Mouse (Mus musculus): ENCODE results near the gene Slc22a6. TPM values are rescaled to one million over a fixed set of nuclear protein-coding genes. Genes with fewer than 3 reads are reported as not detected.
A peak's percentile ranks its signal among the peaks of the same experiment; 100 is the strongest.

The Slc22a6 gene
- polyA plus RNA-seq, 2 experiments, result 0.03 TPM; not detected in 1

- no peak for TF ChIP-seq POLR2A (IDR thresholded peaks at IDR 0.05; ENCODE audit: borderline replicate concordance, extremely low read depth, insufficient read depth, insufficient read length)
- H3K27me3 ChIP-seq (ENCODE audit: control insufficient read depth, insufficient read depth, low read length), result no peaks in the 10 kb centered on the region
- H3K4me1 ChIP-seq (ENCODE audit: control insufficient read depth, insufficient read depth, low read length), result 0 out of 2 replicates have a peak, but pooled peaks cover 4% of the 10 kb centered on the region
- H3K9ac ChIP-seq (ENCODE audit: low read depth, low read length, severe bottlenecking), result no peak overlapping the region
- H3K27ac ChIP-seq (replicated peaks; ENCODE audit: low read depth, low read length), result no peak overlapping the region
- ATAC-seq (ENCODE audit: low FRiP score, low read depth), result no peak
- no peak for DNase-seq (ENCODE audit: low spot score)
- no peak overlapping the region for H3K4me3 ChIP-seq (replicated peaks; ENCODE audit: low read length)
- H3K9me3 ChIP-seq (ENCODE audit: control insufficient read depth, low read length), result no peaks in the 10 kb centered on the region
- whole genome bisulfite sequencing, result 54% methylated on average over 2 of the region's 2 CpGs
- H3K4me2 ChIP-seq (replicated peaks; ENCODE audit: low read depth, low read length, severe bottlenecking), result no peak overlapping the region
- H3K36me3 ChIP-seq (ENCODE audit: control insufficient read depth, insufficient read depth, low read length), result no peaks in the 10 kb centered on the region
These were observed 28.6 kb downstream of the Slc22a6 start for GRCm38 (mm10) chr19:8646393-8646792.

- no peak for TF ChIP-seq POLR2A (IDR thresholded peaks at IDR 0.05; ENCODE audit: borderline replicate concordance, extremely low read depth, insufficient read depth, insufficient read length)
- DNase-seq (ENCODE audit: low spot score) (no peak), ATAC-seq (ENCODE audit: low FRiP score, low read depth) (no peak)
- no peak overlapping the region for H3K27ac ChIP-seq (replicated peaks; ENCODE audit: low read depth, low read length)
- no peak overlapping the region for H3K4me3 ChIP-seq (replicated peaks; ENCODE audit: low read length)
- no peaks in the 10 kb centered on the region for H3K27me3 ChIP-seq (ENCODE audit: control insufficient read depth, insufficient read depth, low read length)
- no peaks in the 10 kb centered on the region for H3K36me3 ChIP-seq (ENCODE audit: control insufficient read depth, insufficient read depth, low read length)
- no peak overlapping the region for H3K9ac ChIP-seq (ENCODE audit: low read depth, low read length, severe bottlenecking)
- no peaks in the 10 kb centered on the region for H3K4me1 ChIP-seq (ENCODE audit: control insufficient read depth, insufficient read depth, low read length)
- no peak overlapping the region for H3K4me2 ChIP-seq (replicated peaks; ENCODE audit: low read depth, low read length, severe bottlenecking)
- H3K9me3 ChIP-seq (ENCODE audit: control insufficient read depth, low read length), result no peaks in the 10 kb centered on the region
These were observed 38.0 kb downstream of the Slc22a6 start for GRCm38 (mm10) chr19:8655833-8656232.

GRCm38 (mm10) chr19:8656341-8656740, 38.5 kb downstream of the Slc22a6 start:
- Histone ChIP-seq H3K9me3 (ENCODE audit: control insufficient read depth, low read length) (no peaks in the 10 kb centered on the region), H3K27me3 (ENCODE audit: control insufficient read depth, insufficient read depth, low read length) (no peaks in the 10 kb centered on the region), H3K4me2 (replicated peaks; ENCODE audit: low read depth, low read length, severe bottlenecking) (no peak overlapping the region), H3K4me3 (replicated peaks; ENCODE audit: low read length) (no peak overlapping the region), H3K36me3 (ENCODE audit: control insufficient read depth, insufficient read depth, low read length) (no peaks in the 10 kb centered on the region), H3K4me1 (ENCODE audit: control insufficient read depth, insufficient read depth, low read length) (no peaks in the 10 kb centered on the region), H3K9ac (ENCODE audit: low read depth, low read length, severe bottlenecking) (no peak overlapping the region), H3K27ac (replicated peaks; ENCODE audit: low read depth, low read length) (no peak overlapping the region)
- WGBS, result 81% methylated on average over 4 of the region's 4 CpGs
- no peak for ATAC-seq (ENCODE audit: low FRiP score, low read depth)
- no peak for DNase-seq (ENCODE audit: low spot score)
- TF ChIP-seq POLR2A (IDR thresholded peaks at IDR 0.05; ENCODE audit: borderline replicate concordance, extremely low read depth, insufficient read depth, insufficient read length), result no peak

GRCm38 (mm10) chr19:8661821-8662307, 44.0 kb downstream of the Slc22a6 start:
- 2% methylated on average over 35 of the region's 35 CpGs for WGBS
- no peaks in the 10 kb centered on the region for H3K36me3 ChIP-seq (ENCODE audit: control insufficient read depth, insufficient read depth, low read length)
- peak overlapping the region; percentile 87 for H3K4me2 ChIP-seq (replicated peaks; ENCODE audit: low read depth, low read length, severe bottlenecking)
- H3K4me3 ChIP-seq (replicated peaks; ENCODE audit: low read length), result peak overlapping the region; percentile 46
- peak overlapping the region; percentile 57 for H3K9ac ChIP-seq (ENCODE audit: low read depth, low read length, severe bottlenecking)
- no peak for TF ChIP-seq POLR2A (IDR thresholded peaks at IDR 0.05; ENCODE audit: borderline replicate concordance, extremely low read depth, insufficient read depth, insufficient read length)
- H3K27ac ChIP-seq (replicated peaks; ENCODE audit: low read depth, low read length), result no peak overlapping the region
- peak; percentile 32 for DNase-seq (ENCODE audit: low spot score)
- H3K9me3 ChIP-seq (ENCODE audit: control insufficient read depth, low read length), result no peaks in the 10 kb centered on the region
- ATAC-seq (ENCODE audit: low FRiP score, low read depth), result peak; percentile 66
- H3K4me1 ChIP-seq (ENCODE audit: control insufficient read depth, insufficient read depth, low read length), result 0 out of 2 replicates have a peak, but pooled peaks cover 8% of the 10 kb centered on the region
- no peaks in the 10 kb centered on the region; the same call in 1 of the 2 replicates for H3K27me3 ChIP-seq (ENCODE audit: control insufficient read depth, insufficient read depth, low read length)

- peak; percentile 44; the same call in 1 of the 2 replicates for ATAC-seq (ENCODE audit: low FRiP score, low read depth)
- WGBS, result 6% methylated on average over 11 of the region's 11 CpGs
These were observed 44.5 kb downstream of the Slc22a6 start for GRCm38 (mm10) chr19:8662337-8662736.

More at GRCm38 (mm10) chr19:8662337-8662736, 44.5 kb downstream of the Slc22a6 start:
- H3K4me1 ChIP-seq (ENCODE audit: control insufficient read depth, insufficient read depth, low read length), result 0 out of 2 replicates have a peak, but pooled peaks cover 8% of the 10 kb centered on the region
- DNase-seq (ENCODE audit: low spot score), result peak; percentile 31
- no peaks in the 10 kb centered on the region for H3K9me3 ChIP-seq (ENCODE audit: control insufficient read depth, low read length)
- peak overlapping the region; percentile 87 for H3K4me2 ChIP-seq (replicated peaks; ENCODE audit: low read depth, low read length, severe bottlenecking)
- TF ChIP-seq POLR2A (IDR thresholded peaks at IDR 0.05; ENCODE audit: borderline replicate concordance, extremely low read depth, insufficient read depth, insufficient read length), result no peak
- H3K9ac ChIP-seq (ENCODE audit: low read depth, low read length, severe bottlenecking), result peak overlapping the region; percentile 57
- H3K4me3 ChIP-seq (replicated peaks; ENCODE audit: low read length), result peak overlapping the region; percentile 46
- H3K27ac ChIP-seq (replicated peaks; ENCODE audit: low read depth, low read length), result no peak overlapping the region
- H3K36me3 ChIP-seq (ENCODE audit: control insufficient read depth, insufficient read depth, low read length), result no peaks in the 10 kb centered on the region
- no peaks in the 10 kb centered on the region; the same call in 1 of the 2 replicates for H3K27me3 ChIP-seq (ENCODE audit: control insufficient read depth, insufficient read depth, low read length)

Data from limb, embryonic 14.5 days (tissue).